Mouse (Mus musculus): ENCODE data around the gene Plxna4. TPM values are rescaled to one million over a fixed set of nuclear protein-coding genes. Genes with fewer than 3 reads are reported as not detected.

Plxna4 gene
- polyA plus RNA-seq, 1 experiment from 2014 or later = 4.3 TPM

DNA sequence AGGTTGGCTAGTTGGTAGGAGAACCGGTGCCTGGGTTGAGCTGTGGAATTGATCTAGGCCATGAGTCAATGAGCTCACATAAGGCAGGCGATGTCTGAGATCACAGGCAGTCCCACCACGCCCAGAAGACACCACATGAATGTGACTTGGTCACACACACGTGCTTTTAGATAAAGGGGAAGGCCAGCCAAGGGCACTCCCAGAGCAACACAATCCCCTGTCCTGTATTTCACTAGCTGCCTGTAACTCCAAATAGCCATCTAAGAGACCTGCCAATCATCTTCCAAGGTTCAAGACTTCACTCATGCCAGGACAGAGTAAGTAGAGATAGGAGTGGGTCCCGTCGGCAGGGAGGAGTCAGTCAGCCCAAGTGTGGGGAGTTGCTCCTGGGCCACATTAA is 245.7 kb downstream of the Plxna4 start:
- Histone ChIP-seq H3K27ac (no peak overlapping the region), H3K27me3 (0 out of 2 replicates have a peak, but pooled peaks cover 3% of the 10 kb centered on the region), H3K4me3 (no peak overlapping the region), H3K9me3 (no peaks in the 10 kb centered on the region), H3K36me3 (no peaks in the 10 kb centered on the region), H3K4me1 (peaks cover 7% of the 10 kb centered on the region; the same call in 1 of the 2 replicates), H3K9ac (no peak overlapping the region), H3K4me2 (no peak overlapping the region)
- ATAC-seq (ENCODE audit: insufficient number of reproducible peaks, low FRiP score, low TSS enrichment, low read depth) = no peak
- WGBS = 79% methylated on average over 6 of the region's 6 CpGs

GRCm38 (mm10) chr6:32338416-32338943 is 249.5 kb downstream of the Plxna4 start:
- Histone ChIP-seq H3K4me1 (0 out of 2 replicates have a peak, but pooled peaks cover 3% of the 10 kb centered on the region), H3K4me2 (no peak overlapping the region), H3K36me3 (no peaks in the 10 kb centered on the region), H3K9me3 (no peaks in the 10 kb centered on the region), H3K27me3 (0 out of 2 replicates have a peak, but pooled peaks cover 3% of the 10 kb centered on the region), H3K9ac (no peak overlapping the region), H3K4me3 (no peak overlapping the region), H3K27ac (no peak overlapping the region)
- no peak for ATAC-seq (ENCODE audit: insufficient number of reproducible peaks, low FRiP score, low TSS enrichment, low read depth)
- 29% methylated on average over 8 of the region's 8 CpGs for WGBS

GRCm38 (mm10) chr6:32331281-32331680 is 256.7 kb downstream of the Plxna4 start:
- Histone ChIP-seq H3K4me3 (no peak overlapping the region), H3K36me3 (no peaks in the 10 kb centered on the region), H3K27ac (no peak overlapping the region), H3K27me3 (peaks cover 18% of the 10 kb centered on the region; the same call in 1 of the 2 replicates), H3K9me3 (no peaks in the 10 kb centered on the region), H3K4me1 (peaks cover 14% of the 10 kb centered on the region), H3K9ac (no peak overlapping the region), H3K4me2 (no peak overlapping the region)
- no peak for ATAC-seq (ENCODE audit: insufficient number of reproducible peaks, low FRiP score, low TSS enrichment, low read depth)

DNA sequence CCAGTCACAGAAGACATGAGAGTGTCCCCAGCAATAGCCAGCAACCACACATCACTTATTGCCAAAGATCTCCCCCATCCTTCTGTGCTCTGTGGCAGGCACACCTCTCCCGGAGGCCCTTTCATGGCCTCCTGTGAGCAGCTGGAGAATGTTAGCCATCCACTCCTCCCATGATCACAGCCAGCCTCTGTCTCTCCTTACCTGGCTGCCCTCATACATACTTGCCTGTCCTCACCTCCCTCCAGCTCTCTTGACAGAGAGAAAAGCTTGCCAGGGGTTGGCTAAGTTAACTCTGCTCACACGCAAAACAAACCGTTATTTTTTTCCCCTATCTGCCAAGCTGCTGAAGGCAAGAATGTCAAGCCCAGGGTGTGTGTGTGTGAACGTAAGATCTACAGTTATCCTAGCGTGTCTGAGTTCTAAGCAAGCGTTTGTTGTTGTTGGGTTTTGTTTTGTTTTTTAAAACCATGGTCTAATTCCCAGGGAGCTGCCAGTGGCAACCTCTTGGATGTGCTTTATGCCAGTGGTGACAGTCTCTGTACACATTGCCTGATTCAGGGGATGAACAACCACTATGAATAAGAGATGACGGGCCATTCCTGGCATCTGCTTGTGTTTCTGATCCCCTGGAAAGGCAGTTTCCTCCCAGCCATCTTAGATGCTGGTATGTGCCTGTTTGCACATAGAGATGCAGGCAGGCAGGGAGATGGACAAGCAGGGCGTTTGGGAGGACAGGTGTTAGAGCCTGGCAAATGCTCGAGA is 257.8 kb downstream of the Plxna4 start:
- Histone ChIP-seq H3K9me3 (no peaks in the 10 kb centered on the region), H3K4me1 (peaks cover 14% of the 10 kb centered on the region), H3K4me2 (no peak overlapping the region), H3K36me3 (no peaks in the 10 kb centered on the region), H3K4me3 (no peak overlapping the region), H3K27ac (no peak overlapping the region), H3K9ac (no peak overlapping the region), H3K27me3 (peaks cover 18% of the 10 kb centered on the region; the same call in 1 of the 2 replicates)
- ATAC-seq (ENCODE audit: insufficient number of reproducible peaks, low FRiP score, low TSS enrichment, low read depth) = no peak
- WGBS = 72% methylated on average over 9 of the region's 9 CpGs

DNA sequence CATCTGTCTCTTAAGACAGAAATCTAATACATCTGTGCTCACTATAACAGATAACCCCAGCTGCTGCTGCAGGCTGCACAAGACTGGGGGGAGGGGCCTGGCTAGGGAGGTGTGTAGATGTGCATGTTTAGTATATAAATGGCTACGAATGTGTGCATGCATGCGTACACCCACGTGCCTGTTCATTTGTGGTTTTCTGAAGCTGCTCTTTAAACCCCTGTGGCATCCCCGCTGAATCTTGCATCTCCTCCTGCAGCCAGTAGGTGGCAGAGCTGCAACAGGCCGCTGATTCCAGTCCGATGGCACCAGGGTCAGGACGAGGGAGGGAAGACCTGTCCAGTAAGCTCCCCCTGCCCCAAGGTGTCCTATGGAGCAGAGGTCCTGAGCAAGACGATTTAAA is 260.0 kb downstream of the Plxna4 start:
- H3K4me2 ChIP-seq = no peak overlapping the region
- no peak overlapping the region for H3K27ac ChIP-seq
- H3K27me3 ChIP-seq = peaks cover 18% of the 10 kb centered on the region; the same call in 1 of the 2 replicates
- H3K9ac ChIP-seq = no peak overlapping the region
- H3K4me1 ChIP-seq = peaks cover 14% of the 10 kb centered on the region
- WGBS = 4% methylated on average over 8 of the region's 8 CpGs
- ATAC-seq (ENCODE audit: insufficient number of reproducible peaks, low FRiP score, low TSS enrichment, low read depth) = 0 out of 2 replicates have a peak, but pooled peaks have one; percentile 48
- no peaks in the 10 kb centered on the region for H3K9me3 ChIP-seq
- no peaks in the 10 kb centered on the region for H3K36me3 ChIP-seq
- no peak overlapping the region for H3K4me3 ChIP-seq

DNA sequence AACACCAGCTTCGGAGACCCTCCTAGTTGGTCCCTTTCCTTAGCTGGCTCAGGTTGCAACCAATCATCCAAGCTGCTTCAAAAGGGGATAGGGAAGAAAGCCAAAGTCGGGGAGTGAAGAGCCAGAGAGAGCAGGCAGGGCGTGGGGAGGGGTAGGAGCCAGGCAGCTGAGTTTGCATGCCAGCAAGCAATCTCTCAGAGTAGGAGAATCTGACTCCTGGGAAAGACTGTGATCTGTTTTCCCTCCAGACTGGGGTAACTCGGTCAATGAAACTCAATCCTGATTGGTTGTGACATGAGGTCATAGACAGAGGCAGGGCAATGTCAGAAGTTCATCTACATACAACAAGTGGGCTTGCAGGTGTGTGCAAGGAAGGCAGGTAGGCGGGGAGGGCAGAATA is 260.8 kb downstream of the Plxna4 start:
- H3K4me3 ChIP-seq = no peak overlapping the region
- no peak for ATAC-seq (ENCODE audit: insufficient number of reproducible peaks, low FRiP score, low TSS enrichment, low read depth)
- peaks cover 14% of the 10 kb centered on the region for H3K4me1 ChIP-seq
- no peak overlapping the region for H3K9ac ChIP-seq
- no peaks in the 10 kb centered on the region for H3K36me3 ChIP-seq
- H3K4me2 ChIP-seq = no peak overlapping the region
- WGBS = 28% methylated on average over 5 of the region's 5 CpGs
- no peak overlapping the region for H3K27ac ChIP-seq
- H3K27me3 ChIP-seq = peaks cover 18% of the 10 kb centered on the region; the same call in 1 of the 2 replicates
- H3K9me3 ChIP-seq = no peaks in the 10 kb centered on the region

GRCm38 (mm10) chr6:32326406-32326805 is 261.6 kb downstream of the Plxna4 start:
- Histone ChIP-seq H3K9me3 (no peaks in the 10 kb centered on the region), H3K9ac (no peak overlapping the region), H3K27ac (no peak overlapping the region), H3K4me2 (no peak overlapping the region), H3K4me3 (no peak overlapping the region), H3K4me1 (peaks cover 14% of the 10 kb centered on the region), H3K36me3 (no peaks in the 10 kb centered on the region), H3K27me3 (peaks cover 18% of the 10 kb centered on the region; the same call in 1 of the 2 replicates)
- no peak for ATAC-seq (ENCODE audit: insufficient number of reproducible peaks, low FRiP score, low TSS enrichment, low read depth)
- 91% methylated on average over 5 of the region's 5 CpGs for WGBS

DNA sequence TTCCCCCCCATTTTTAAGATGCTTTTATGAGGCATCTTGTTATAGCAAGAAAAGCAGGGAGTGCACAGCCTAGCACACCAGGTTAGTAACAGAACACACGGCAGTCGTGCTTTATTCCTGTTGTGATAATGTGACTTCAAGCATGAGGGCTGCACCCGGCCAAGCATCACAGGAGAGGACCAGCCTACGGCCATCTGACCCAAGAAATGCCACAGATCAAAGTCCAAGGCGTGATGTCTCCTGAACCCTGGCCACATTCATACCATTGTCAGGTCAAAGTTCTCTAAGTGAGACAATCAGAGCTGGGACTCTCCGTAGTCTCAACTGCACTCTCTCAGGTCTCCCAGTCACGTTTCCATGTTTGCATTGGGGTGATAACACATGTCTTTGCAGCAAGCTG is 262.1 kb downstream of the Plxna4 start:
- no peaks in the 10 kb centered on the region for H3K9me3 ChIP-seq
- H3K4me3 ChIP-seq = no peak overlapping the region
- no peaks in the 10 kb centered on the region for H3K36me3 ChIP-seq
- peaks cover 18% of the 10 kb centered on the region; the same call in 1 of the 2 replicates for H3K27me3 ChIP-seq
- no peak overlapping the region for H3K9ac ChIP-seq
- ATAC-seq (ENCODE audit: insufficient number of reproducible peaks, low FRiP score, low TSS enrichment, low read depth) = no peak
- H3K27ac ChIP-seq = no peak overlapping the region
- no peak overlapping the region for H3K4me2 ChIP-seq
- WGBS = 79% methylated on average over 7 of the region's 7 CpGs
- H3K4me1 ChIP-seq = peaks cover 17% of the 10 kb centered on the region

GRCm38 (mm10) chr6:32321187-32321586 is 266.8 kb downstream of the Plxna4 start:
- Histone ChIP-seq H3K9ac (no peak overlapping the region), H3K9me3 (no peaks in the 10 kb centered on the region), H3K27me3 (no peaks in the 10 kb centered on the region), H3K4me2 (no peak overlapping the region), H3K4me1 (peaks cover 3% of the 10 kb centered on the region; the same call in 1 of the 2 replicates), H3K4me3 (no peak overlapping the region), H3K36me3 (no peaks in the 10 kb centered on the region), H3K27ac (no peak overlapping the region)
- WGBS = 64% methylated on average over 3 of the region's 3 CpGs
- no peak for ATAC-seq (ENCODE audit: insufficient number of reproducible peaks, low FRiP score, low TSS enrichment, low read depth)

- no peak overlapping the region for H3K4me2 ChIP-seq
- H3K4me1 ChIP-seq = peaks cover 3% of the 10 kb centered on the region; the same call in 1 of the 2 replicates
- no peak for ATAC-seq (ENCODE audit: insufficient number of reproducible peaks, low FRiP score, low TSS enrichment, low read depth)
- H3K27ac ChIP-seq = no peak overlapping the region
- H3K4me3 ChIP-seq = no peak overlapping the region
- 38% methylated on average over 3 of the region's 3 CpGs for WGBS
- no peak overlapping the region for H3K9ac ChIP-seq
- H3K36me3 ChIP-seq = no peaks in the 10 kb centered on the region
- H3K27me3 ChIP-seq = no peaks in the 10 kb centered on the region
- H3K9me3 ChIP-seq = no peaks in the 10 kb centered on the region
These were observed 267.7 kb downstream of the Plxna4 start for GRCm38 (mm10) chr6:32320254-32320653.

DNA sequence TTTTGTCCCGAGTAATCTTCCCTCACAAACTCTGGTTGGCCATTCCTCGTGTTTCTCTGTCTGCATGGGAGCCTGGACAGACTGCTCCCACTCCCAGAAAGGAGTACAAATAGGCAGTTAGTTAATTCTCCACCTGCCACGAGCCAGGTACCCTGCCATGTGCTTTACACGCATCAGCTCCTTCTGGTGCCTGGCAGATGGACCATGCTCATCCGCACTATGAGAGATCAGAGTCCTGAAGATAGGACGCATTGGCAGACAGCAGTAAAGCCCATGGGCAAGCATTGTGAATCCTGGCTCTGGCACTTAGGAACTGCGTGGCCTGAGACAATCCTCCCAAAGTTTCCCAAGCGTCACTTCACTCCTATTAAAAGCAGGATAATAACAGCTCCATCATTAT is 270.5 kb downstream of the Plxna4 start:
- Histone ChIP-seq H3K9me3 (no peaks in the 10 kb centered on the region), H3K36me3 (no peaks in the 10 kb centered on the region), H3K4me3 (no peak overlapping the region), H3K4me2 (no peak overlapping the region), H3K27me3 (no peaks in the 10 kb centered on the region), H3K27ac (no peak overlapping the region), H3K9ac (no peak overlapping the region), H3K4me1 (peaks cover 3% of the 10 kb centered on the region; the same call in 1 of the 2 replicates)
- 78% methylated on average over 8 of the region's 8 CpGs for WGBS
- no peak for ATAC-seq (ENCODE audit: insufficient number of reproducible peaks, low FRiP score, low TSS enrichment, low read depth)

- Histone ChIP-seq H3K4me3 (no peak overlapping the region), H3K4me2 (no peak overlapping the region), H3K9ac (no peak overlapping the region), H3K9me3 (no peaks in the 10 kb centered on the region), H3K27me3 (no peaks in the 10 kb centered on the region), H3K27ac (no peak overlapping the region), H3K36me3 (no peaks in the 10 kb centered on the region), H3K4me1 (no peaks in the 10 kb centered on the region)
- ATAC-seq (ENCODE audit: insufficient number of reproducible peaks, low FRiP score, low TSS enrichment, low read depth) = no peak
- 41% methylated on average over 6 of the region's 6 CpGs for WGBS
These were observed 273.0 kb downstream of the Plxna4 start for GRCm38 (mm10) chr6:32315011-32315450.

All from limb, embryonic 15.5 days (tissue).